Mouse (Mus musculus) embryonic facial prominence, embryonic 11.5 days (tissue): Measurements from ENCODE around the gene Hpgd. TPM values are rescaled to one million over a fixed set of nuclear protein-coding genes. Genes with fewer than 3 reads are reported as not detected.
"Not testable (repeated sequence)": the region's sequence is repeated elsewhere in the genome, so short reads cannot be mapped to it uniquely, and the experiment has no call there.

Source experiments
- ATAC-seq: fragments of 200-750 bp; cut with Nextera tagmentation; replicated peaks from 2 replicates; pipeline ENCODE4 v1.8.0; 2017; ENCODE audit warnings: low read depth; ENCODE audit not compliant: insufficient number of reproducible peaks, low FRiP score, low TSS enrichment
- DNase-seq: peaks from one replicate; pipeline ENCODE4 v3.0.0-alpha.2; 2015; ENCODE audit warnings: low spot score
- H3K27ac ChIP-seq: fragments of 300-500 bp; sonication (generic); replicated peaks from 2 replicates; pipeline ENCODE4 v1.5.1; 2014; ENCODE audit warnings: mild to moderate bottlenecking, low read depth, low read length, control low read depth
- H3K27me3 ChIP-seq: fragments of 300-500 bp; sonication (generic); 2 replicates; pipeline ENCODE4 v1.6.1; 2014; ENCODE audit warnings: mild to moderate bottlenecking, low read length, moderate library complexity, mixed read lengths; ENCODE audit not compliant: control insufficient read depth, insufficient read depth
- H3K36me3 ChIP-seq: fragments of 300-500 bp; sonication (generic); replicated peaks from 2 replicates; pipeline ENCODE4 v1.6.1; 2014; ENCODE audit warnings: low read depth, mild to moderate bottlenecking, low read length, moderate library complexity, mixed read lengths; ENCODE audit not compliant: control insufficient read depth, insufficient read depth
- H3K4me1 ChIP-seq: fragments of 300-500 bp; sonication (generic); 2 replicates; pipeline ENCODE4 v1.6.1; 2014; ENCODE audit warnings: low read length, mixed read lengths; ENCODE audit not compliant: control insufficient read depth, insufficient read depth
- H3K4me2 ChIP-seq: fragments of 300-500 bp; sonication (generic); 2 replicates; pipeline ENCODE4 v1.6.1; 2014; ENCODE audit warnings: low read depth, mild to moderate bottlenecking, control low read depth, low read length, moderate library complexity
- H3K4me3 ChIP-seq: fragments of 300-500 bp; sonication (generic); 2 replicates; pipeline ENCODE4 v1.5.1; 2014; ENCODE audit warnings: low read depth, low read length, control low read depth
- H3K9ac ChIP-seq: fragments of 300-500 bp; sonication (generic); replicated peaks from 2 replicates; pipeline ENCODE4 v1.6.1; 2014; ENCODE audit warnings: mild to moderate bottlenecking, control low read depth, low read length
- H3K9me3 ChIP-seq: fragments of 300-500 bp; sonication (generic); replicated peaks from 2 replicates; pipeline ENCODE4 v1.6.1; 2016; ENCODE audit warnings: mild to moderate bottlenecking, low read length, inconsistent platforms, mixed read lengths; ENCODE audit not compliant: control insufficient read depth
- WGBS: fragments of 180-500 bp; shearing (Covaris S2); extraction: QIAGEN DNeasy Blood & Tissue Kit; methylation state at CpG from one replicate; pipeline ENCODE4 v1.1.7; 2014; 5-methylcytosine and 5-hydroxymethylcytosine counted together
- polyA plus RNA-seq: library from polyadenylated mRNA; unstranded; fragments of >200 nt; fragmentation: Nextera tagmentation; extraction: Ambion mirVana; gene quantifications from 2 replicates; pipeline ENCODE4 v1.2.1, GENCODE M21; 2014

Hpgd gene
- polyA plus RNA-seq, 1 experiment from 2014 or later = 44.9 TPM

GRCm38 (mm10) chr8:56294886-56295555 lies 636 bp downstream of the Hpgd start:
- no peaks in the 10 kb centered on the region; the same call in 1 of the 2 replicates for H3K4me1 ChIP-seq
- H3K9ac ChIP-seq = peak overlapping the region; percentile 52
- H3K4me3 ChIP-seq = peak overlapping the region; percentile 38
- no peak overlapping the region for H3K27ac ChIP-seq
- H3K9me3 ChIP-seq = no peaks in the 10 kb centered on the region
- 22% methylated on average over 14 of the region's 14 CpGs for WGBS
- no peaks in the 10 kb centered on the region for H3K36me3 ChIP-seq
- H3K27me3 ChIP-seq = no peaks in the 10 kb centered on the region
- H3K4me2 ChIP-seq = peak overlapping the region; percentile 78
- no peak for DNase-seq
- ATAC-seq = no peak

GRCm38 (mm10) chr8:56299421-56299820 lies 5.0 kb downstream of the Hpgd start:
- no peak overlapping the region for H3K4me2 ChIP-seq
- no peaks in the 10 kb centered on the region for H3K4me1 ChIP-seq
- H3K4me3 ChIP-seq = no peak overlapping the region
- 81% methylated on average over 5 of the region's 5 CpGs for WGBS
- H3K36me3 ChIP-seq = no peaks in the 10 kb centered on the region
- no peak for ATAC-seq
- no peak for DNase-seq
- H3K9ac ChIP-seq = no peak overlapping the region
- no peaks in the 10 kb centered on the region for H3K27me3 ChIP-seq
- no peak overlapping the region for H3K27ac ChIP-seq
- no peaks in the 10 kb centered on the region for H3K9me3 ChIP-seq

GRCm38 (mm10) chr8:56301303-56301702 lies 6.9 kb downstream of the Hpgd start:
- WGBS = 93% methylated on average over 3 of the region's 3 CpGs
- not testable (repeated sequence) for H3K4me3 ChIP-seq, DNase-seq

GRCm38 (mm10) chr8:56304595-56304994 lies 10.2 kb downstream of the Hpgd start:
- Histone ChIP-seq H3K9ac (no peak overlapping the region), H3K27ac (no peak overlapping the region), H3K27me3 (no peaks in the 10 kb centered on the region), H3K36me3 (no peaks in the 10 kb centered on the region), H3K4me2 (no peak overlapping the region), H3K4me3 (no peak overlapping the region), H3K4me1 (no peaks in the 10 kb centered on the region), H3K9me3 (no peaks in the 10 kb centered on the region)
- DNase-seq (no peak), ATAC-seq (no peak)
- WGBS = 84% methylated on average over 7 of the region's 7 CpGs

More at GRCm38 (mm10) chr8:56301303-56301702, 6.9 kb downstream of the Hpgd start:
- not testable (repeated sequence) for H3K27me3 ChIP-seq, H3K36me3 ChIP-seq, ATAC-seq, H3K4me1 ChIP-seq, H3K9ac ChIP-seq, H3K27ac ChIP-seq, H3K9me3 ChIP-seq, H3K4me2 ChIP-seq

GRCm38 (mm10) chr8:56313622-56314021 lies 19.2 kb downstream of the Hpgd start:
- no peak overlapping the region for H3K4me2 ChIP-seq
- no peaks in the 10 kb centered on the region for H3K27me3 ChIP-seq
- H3K4me3 ChIP-seq = no peak overlapping the region
- H3K4me1 ChIP-seq = no peaks in the 10 kb centered on the region
- DNase-seq (no peak), ATAC-seq (no peak)
- H3K36me3 ChIP-seq = no peaks in the 10 kb centered on the region
- H3K27ac ChIP-seq = no peak overlapping the region
- WGBS = 83% methylated on average over 2 of the region's 2 CpGs
- no peaks in the 10 kb centered on the region for H3K9me3 ChIP-seq
- H3K9ac ChIP-seq = no peak overlapping the region

- DNase-seq (no peak), ATAC-seq (no peak)
- H3K27me3 ChIP-seq = no peaks in the 10 kb centered on the region
- no peak overlapping the region for H3K4me2 ChIP-seq
- no peak overlapping the region for H3K4me3 ChIP-seq
- WGBS = 80% methylated on average over 3 of the region's 3 CpGs
- no peaks in the 10 kb centered on the region for H3K36me3 ChIP-seq
- no peak overlapping the region for H3K9ac ChIP-seq
- H3K27ac ChIP-seq = no peak overlapping the region
- no peaks in the 10 kb centered on the region for H3K9me3 ChIP-seq
- no peaks in the 10 kb centered on the region for H3K4me1 ChIP-seq
Measured at GRCm38 (mm10) chr8:56315189-56315588, 20.8 kb downstream of the Hpgd start.

- no peak overlapping the region for H3K9ac ChIP-seq
- H3K27me3 ChIP-seq = no peaks in the 10 kb centered on the region
- H3K27ac ChIP-seq = no peak overlapping the region
- no peak overlapping the region for H3K4me3 ChIP-seq
- H3K4me2 ChIP-seq = no peak overlapping the region
- ATAC-seq (no peak), DNase-seq (no peak)
- H3K4me1 ChIP-seq = no peaks in the 10 kb centered on the region
- H3K9me3 ChIP-seq = no peaks in the 10 kb centered on the region
- H3K36me3 ChIP-seq = no peaks in the 10 kb centered on the region
- WGBS = 88% methylated on average over 1 of the region's 1 CpGs
Measured at GRCm38 (mm10) chr8:56323276-56323675, 28.9 kb downstream of the Hpgd start.

GRCm38 (mm10) chr8:56327709-56328108 lies 33.3 kb downstream of the Hpgd start:
- 42% methylated on average over 3 of the region's 3 CpGs for WGBS
- peak; percentile 9; the same call in 1 of the 2 replicates for ATAC-seq

More at GRCm38 (mm10) chr8:56327709-56328108, 33.3 kb downstream of the Hpgd start:
- H3K36me3 ChIP-seq = no peaks in the 10 kb centered on the region
- peak; percentile 22 for DNase-seq
- no peaks in the 10 kb centered on the region for H3K9me3 ChIP-seq
- H3K4me1 ChIP-seq = no peaks in the 10 kb centered on the region
- no peak overlapping the region for H3K4me2 ChIP-seq
- no peaks in the 10 kb centered on the region for H3K27me3 ChIP-seq
- no peak overlapping the region for H3K4me3 ChIP-seq
- H3K9ac ChIP-seq = no peak overlapping the region
- no peak overlapping the region for H3K27ac ChIP-seq
